Mouse (Mus musculus) G1E (cell line): ENCODE data around the gene Larp1.

Experiments used
- CTCF ChIP-seq: IDR thresholded peaks from 2 replicates; pipeline ENCODE4 v1.5.1; 2012; ENCODE audit warnings: low read depth, low read length, inconsistent platforms, mixed read lengths
- GATA1 ChIP-seq: IDR thresholded peaks from 2 replicates; pipeline ENCODE4 v1.6.1; 2012; ENCODE audit warnings: borderline replicate concordance, low read length, inconsistent platforms, mixed read lengths
- POLR2AphosphoS5 ChIP-seq: IDR thresholded peaks from 2 replicates; pipeline ENCODE4 v1.6.1; 2012; ENCODE audit warnings: low read depth, low read length, inconsistent platforms; ENCODE audit not compliant: insufficient replicate concordance

GRCm38 (mm10) chr11:58026860-58027259 lies 18.0 kb downstream of the Larp1 start:
- no peak for TF ChIP-seq CTCF
- TF ChIP-seq POLR2AphosphoS5: no peak
- TF ChIP-seq GATA1: no peak
